Mouse (Mus musculus) liver, embryonic 18 days (tissue): Measurements from ENCODE around the gene Rps6ka4. TPM values are rescaled to one million over a fixed set of nuclear protein-coding genes. Genes with fewer than 3 reads are reported as not detected.

ENCODE experiments used
- polyA plus RNA-seq: library from polyadenylated mRNA; depleted of rRNA; stranded (reverse); fragments of >200 nt; gene quantifications from 2 replicates; pipeline ENCODE4 v1.2.3, GENCODE M21; 2012; rRNA removed

The Rps6ka4 gene
- 3.1 and 3.5 TPM in 2 replicates for polyA plus RNA-seq

DNA sequence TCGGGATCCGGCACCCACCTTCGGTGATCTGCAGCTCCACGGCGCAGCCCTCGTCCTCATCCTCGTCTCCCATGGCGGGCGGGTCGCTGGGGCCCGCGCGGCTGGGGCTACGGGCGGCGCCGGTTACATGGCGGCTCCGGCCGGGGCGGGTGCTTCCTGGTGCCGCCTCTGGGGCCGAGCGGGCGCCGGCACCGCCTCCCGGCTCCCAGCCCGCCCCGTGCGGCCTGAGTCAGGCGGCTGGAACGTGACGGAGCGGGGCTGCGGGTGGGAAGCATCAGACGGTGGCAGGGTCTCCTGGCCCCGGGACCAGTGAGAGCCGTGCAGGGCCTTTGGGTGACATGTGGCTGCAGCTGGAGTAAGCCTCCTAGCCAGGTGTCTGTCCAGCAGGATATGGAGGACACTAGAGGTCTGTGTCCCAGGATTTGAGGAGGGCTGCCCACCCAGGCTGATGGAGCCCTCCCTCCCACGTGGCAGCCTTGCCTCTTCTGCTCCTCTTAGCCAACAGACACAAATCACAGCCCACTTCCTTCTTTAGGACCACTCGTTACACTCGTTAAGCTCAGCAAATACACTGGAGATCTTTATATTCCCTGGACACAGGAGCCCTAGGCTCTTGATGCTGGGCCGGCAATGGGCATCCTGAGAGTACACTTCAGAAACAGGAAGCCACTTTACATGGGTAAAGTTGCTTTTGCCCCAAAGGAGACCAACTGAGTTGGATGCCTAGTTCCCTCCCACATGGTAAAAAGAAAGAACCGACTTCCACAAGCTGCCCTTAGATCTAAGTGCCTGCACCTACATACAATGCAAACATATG lies at the start of gene Rps6ka4:
Rps6ka4 (minus strand) TSS at position 162 of the 817 bp plus-strand sequence.

DNA sequence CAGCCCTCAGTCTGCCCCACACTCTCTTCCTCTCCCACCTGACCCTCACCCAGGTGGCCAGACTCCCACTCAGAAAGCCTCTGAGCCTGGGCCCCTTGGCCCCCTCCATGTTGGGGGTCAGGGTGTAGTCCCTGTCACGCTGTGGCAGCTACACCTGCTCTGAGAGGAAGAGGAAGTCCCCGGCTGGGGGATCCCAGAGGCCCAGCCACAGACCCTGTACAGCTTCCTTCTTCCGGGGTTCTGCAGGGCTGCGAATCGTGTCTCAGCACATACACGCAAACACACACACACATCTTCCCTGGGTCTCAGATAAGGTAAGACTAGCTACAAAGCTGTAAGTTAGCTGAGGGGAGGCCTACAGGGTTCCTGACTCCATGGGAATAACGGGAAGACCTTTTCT lies 17.6 kb upstream of the Rps6ka4 start, which contains the start of gene Ccdc88b:
Ccdc88b (minus strand) TSS at position 181 of the 400 bp plus-strand sequence.

Other genes starting within 250 kb of the Rps6ka4 start
- gene Ccdc88b, start 17.6 kb upstream of the Rps6ka4 start, polyA plus RNA-seq = 6.4 and 6.7 TPM in 2 replicates
- 55.7 and 59.3 TPM in 2 replicates for gene Trmt112, start 69.1 kb upstream of the Rps6ka4 start, polyA plus RNA-seq
- gene Prdx5, start 69.5 kb upstream of the Rps6ka4 start, polyA plus RNA-seq = 267 and 283 TPM in 2 replicates
- 10.1 and 12.5 TPM in 2 replicates for gene Esrra, start 81.2 kb upstream of the Rps6ka4 start, polyA plus RNA-seq
- gene Catsperz, start 84.7 kb upstream of the Rps6ka4 start, polyA plus RNA-seq = 0.08 and 0.10 TPM in 2 replicates
- gene Kcnk4, start 93.9 kb upstream of the Rps6ka4 start, polyA plus RNA-seq = 0.03 TPM in 1 of 2 replicates, not detected in the other
- 22.7 and 23.0 TPM in 2 replicates for gene Bad, start 101.2 kb upstream of the Rps6ka4 start, polyA plus RNA-seq
- gene Gpr137, start 101.8 kb upstream of the Rps6ka4 start, polyA plus RNA-seq = 11.6 and 11.9 TPM in 2 replicates
- 40.3 and 42.2 TPM in 2 replicates for gene Ppp1r14b, start 134.3 kb upstream of the Rps6ka4 start, polyA plus RNA-seq
- gene Plcb3, start 135.8 kb upstream of the Rps6ka4 start, polyA plus RNA-seq = 9.5 and 12.1 TPM in 2 replicates
- 61.8 and 67.5 TPM in 2 replicates for gene Fkbp2, start 139.9 kb upstream of the Rps6ka4 start, polyA plus RNA-seq
- 8.7 and 9.8 TPM in 2 replicates for gene Vegfb, start 147.0 kb upstream of the Rps6ka4 start, polyA plus RNA-seq
- gene Dnajc4, start 151.9 kb upstream of the Rps6ka4 start, polyA plus RNA-seq = 10.4 and 11.7 TPM in 2 replicates
- gene Nudt22, start 155.5 kb upstream of the Rps6ka4 start, polyA plus RNA-seq = 9.5 TPM in 2 replicates
- 3.1 and 3.2 TPM in 2 replicates for gene Trpt1, start 155.5 kb upstream of the Rps6ka4 start, polyA plus RNA-seq
- 47.6 and 60.3 TPM in 2 replicates for gene Fermt3, start 178.8 kb upstream of the Rps6ka4 start, polyA plus RNA-seq
- gene Stip1, start 199.3 kb upstream of the Rps6ka4 start, polyA plus RNA-seq = 57.8 and 59.8 TPM in 2 replicates
- gene Macrod1, start 216.2 kb upstream of the Rps6ka4 start, polyA plus RNA-seq = 10.4 and 11.4 TPM in 2 replicates